Mouse (Mus musculus) kidney, embryonic 16.5 days (tissue): ENCODE results near the gene Heyl. TPM values are rescaled to one million over a fixed set of nuclear protein-coding genes. Genes with fewer than 3 reads are reported as not detected.

Experiments used
- ATAC-seq: fragments of 200-750 bp; cut with Nextera tagmentation; 2 replicates; pipeline ENCODE4 v1.8.0; 2017; ENCODE audit warnings: moderate TSS enrichment; ENCODE audit not compliant: low FRiP score, low TSS enrichment
- H3K27ac ChIP-seq: fragments of 300-500 bp; sonication (generic); 2 replicates; pipeline ENCODE4 v1.5.1; 2014; ENCODE audit warnings: low read length
- H3K27me3 ChIP-seq: fragments of 300-500 bp; sonication (generic); 2 replicates; pipeline ENCODE4 v1.6.1; 2014; ENCODE audit warnings: low read length, control low read depth, mixed read lengths; ENCODE audit not compliant: insufficient read depth
- H3K36me3 ChIP-seq: fragments of 300-500 bp; sonication (generic); 2 replicates; pipeline ENCODE4 v1.6.1; 2014; ENCODE audit warnings: low read length, control low read depth, mixed read lengths; ENCODE audit not compliant: insufficient read depth
- H3K4me1 ChIP-seq: fragments of 300-500 bp; sonication (generic); 2 replicates; pipeline ENCODE4 v1.6.1; 2014; ENCODE audit warnings: low read length, control low read depth, mixed read lengths; ENCODE audit not compliant: insufficient read depth
- H3K4me2 ChIP-seq: fragments of 300-500 bp; sonication (generic); replicated peaks from 2 replicates; pipeline ENCODE4 v1.6.1; 2014; ENCODE audit warnings: low read depth, low read length
- H3K4me3 ChIP-seq: fragments of 300-500 bp; sonication (generic); 2 replicates; pipeline ENCODE4 v1.5.1; 2014; ENCODE audit warnings: mild to moderate bottlenecking, low read length
- H3K9ac ChIP-seq: fragments of 300-500 bp; sonication (generic); replicated peaks from 2 replicates; pipeline ENCODE4 v1.6.1; 2014; ENCODE audit warnings: low read length
- H3K9me3 ChIP-seq: fragments of 300-500 bp; sonication (generic); 2 replicates; pipeline ENCODE4 v1.6.1; 2016; ENCODE audit warnings: low read length, control low read depth
- WGBS: fragments of 180-500 bp; shearing (Covaris S2); extraction: QIAGEN DNeasy Blood & Tissue Kit; methylation state at CpG from one replicate; pipeline ENCODE4 v1.1.7; 2014; 5-methylcytosine and 5-hydroxymethylcytosine counted together
- polyA plus RNA-seq: library from polyadenylated mRNA; unstranded; fragments of >200 nt; fragmentation: Nextera tagmentation; extraction: Ambion mirVana; gene quantifications from 2 replicates; pipeline ENCODE4 v1.2.1, GENCODE M21; 2015

The Heyl gene
- polyA plus RNA-seq, result 48.8 and 50.7 TPM in 2 replicates

DNA sequence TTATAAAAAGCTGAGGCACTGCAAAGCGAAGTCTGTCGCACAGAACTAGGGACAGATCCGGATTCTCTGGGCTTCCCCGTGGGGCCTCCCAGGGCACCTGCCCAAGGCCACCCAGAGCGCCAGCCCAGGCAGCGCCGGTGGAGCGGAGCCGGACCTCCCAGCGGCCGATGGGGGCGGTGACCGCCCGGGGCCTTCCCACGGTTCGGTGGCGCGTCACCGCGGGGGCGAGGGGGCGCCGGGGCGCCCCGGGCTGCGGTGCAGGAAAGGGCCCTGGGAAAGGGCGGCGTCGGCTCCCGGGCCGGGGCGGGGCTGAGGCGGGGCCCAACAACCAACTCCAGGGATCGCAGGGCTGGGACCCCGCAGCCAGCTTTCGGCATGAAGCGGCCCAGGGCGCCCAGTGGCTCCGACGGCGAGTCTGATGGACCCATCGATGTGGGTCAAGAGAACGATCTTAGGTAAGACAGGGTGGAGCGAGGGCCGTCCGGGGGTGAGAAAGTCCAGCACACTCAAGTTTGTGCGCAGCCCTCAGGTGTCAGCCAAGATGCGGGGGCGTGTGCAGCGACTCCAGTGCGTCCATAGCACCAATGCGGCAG lies at the start of gene Heyl:
Heyl (plus strand) TSS at position 65 of the 593 bp plus-strand sequence.
- no peaks in the 10 kb centered on the region for H3K9me3 ChIP-seq
- H3K4me2 ChIP-seq, result peak within 1 kb of the TSS; percentile 60
- H3K27me3 ChIP-seq, result no peaks in the 10 kb centered on the region
- peak within 1 kb of the TSS; percentile 51 for H3K4me3 ChIP-seq
- 2% methylated on average over 50 of the region's 52 CpGs for WGBS
- peaks cover 72% of the 10 kb centered on the region for H3K4me1 ChIP-seq
- peak within 1 kb of the TSS; percentile 88 for H3K27ac ChIP-seq
- no peaks in the 10 kb centered on the region for H3K36me3 ChIP-seq
- peak; percentile 92 for ATAC-seq
- peak within 1 kb of the TSS; percentile 63 for H3K9ac ChIP-seq

DNA sequence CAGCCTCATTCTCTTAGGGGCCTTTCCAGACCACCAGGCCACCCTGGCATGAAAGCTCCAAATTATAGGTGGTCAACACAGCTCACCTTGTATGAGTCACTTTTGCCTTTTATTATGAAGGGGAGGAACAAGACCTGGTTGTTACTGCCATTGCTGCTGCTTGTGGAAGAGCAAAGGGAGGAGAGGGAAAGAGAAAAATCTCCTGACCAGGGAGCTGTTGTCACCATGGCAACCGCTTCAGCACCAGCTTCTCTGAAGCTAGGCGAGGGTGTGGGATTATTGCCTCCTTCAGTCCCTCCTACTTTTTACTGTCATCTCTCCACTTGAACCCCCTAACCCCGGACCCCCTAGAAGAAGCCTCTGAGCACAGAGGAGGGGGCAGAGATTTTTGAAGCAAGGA lies 48.5 kb upstream of the Heyl start:
- Histone ChIP-seq H3K4me2 (no peak overlapping the region), H3K9ac (no peak overlapping the region), H3K9me3 (no peaks in the 10 kb centered on the region), H3K36me3 (no peaks in the 10 kb centered on the region), H3K27ac (no peak overlapping the region), H3K4me3 (no peak overlapping the region), H3K4me1 (peaks cover 14% of the 10 kb centered on the region), H3K27me3 (peaks cover 50% of the 10 kb centered on the region)
- ATAC-seq, result no peak
- 34% methylated on average over 3 of the region's 3 CpGs for WGBS

DNA sequence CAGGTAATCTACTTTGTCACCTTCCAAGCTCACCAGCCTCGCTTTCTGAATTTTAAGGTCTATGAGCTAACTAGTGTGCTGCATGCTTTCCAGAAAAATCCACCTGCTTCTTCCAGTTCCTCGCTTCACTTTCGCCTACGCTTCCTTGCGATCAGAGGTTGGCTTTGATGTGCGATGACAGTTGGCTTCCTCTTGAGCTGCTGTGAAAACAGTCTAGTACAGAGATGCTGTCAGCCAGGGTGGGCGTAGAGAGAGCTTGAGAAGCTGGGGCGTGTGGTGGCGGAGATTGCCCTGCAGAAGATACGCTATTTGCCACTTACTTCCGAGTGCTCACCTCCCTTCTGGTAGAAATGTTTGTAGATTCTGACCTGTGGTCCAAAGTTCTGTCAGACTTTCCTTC lies 41.0 kb upstream of the Heyl start:
- Histone ChIP-seq H3K27me3 (peaks cover 2% of the 10 kb centered on the region; the same call in 1 of the 2 replicates), H3K36me3 (no peaks in the 10 kb centered on the region), H3K9ac (no peak overlapping the region), H3K4me3 (no peak overlapping the region), H3K4me2 (no peak overlapping the region), H3K4me1 (no peaks in the 10 kb centered on the region), H3K9me3 (no peaks in the 10 kb centered on the region), H3K27ac (no peak overlapping the region)
- no peak for ATAC-seq
- WGBS, result 75% methylated on average over 11 of the region's 11 CpGs

DNA sequence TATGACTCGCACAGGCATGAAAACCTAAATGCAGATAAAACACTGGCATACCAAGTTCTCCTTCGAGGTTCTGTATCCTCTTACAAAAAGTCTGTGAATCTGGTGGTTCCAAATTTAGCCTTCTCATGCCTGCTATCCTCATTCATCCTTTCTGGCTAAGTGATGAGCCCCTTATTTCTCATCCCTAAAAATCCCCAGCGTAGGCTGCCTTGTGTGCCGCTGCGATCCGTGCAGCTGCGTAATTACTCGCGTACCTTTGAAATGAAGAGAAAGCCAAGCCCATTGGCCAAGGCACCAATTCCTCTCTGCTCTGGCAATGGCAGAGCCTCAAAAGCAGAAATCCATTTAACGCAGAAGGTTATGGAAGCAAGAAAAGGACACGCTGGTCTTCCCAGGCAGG lies 39.6 kb upstream of the Heyl start:
- no peak for ATAC-seq
- Histone ChIP-seq H3K9ac (no peak overlapping the region), H3K4me3 (no peak overlapping the region), H3K4me2 (no peak overlapping the region), H3K27me3 (peaks cover 2% of the 10 kb centered on the region; the same call in 1 of the 2 replicates), H3K9me3 (no peaks in the 10 kb centered on the region), H3K36me3 (no peaks in the 10 kb centered on the region), H3K4me1 (no peaks in the 10 kb centered on the region), H3K27ac (no peak overlapping the region)
- 90% methylated on average over 11 of the region's 11 CpGs for WGBS

DNA sequence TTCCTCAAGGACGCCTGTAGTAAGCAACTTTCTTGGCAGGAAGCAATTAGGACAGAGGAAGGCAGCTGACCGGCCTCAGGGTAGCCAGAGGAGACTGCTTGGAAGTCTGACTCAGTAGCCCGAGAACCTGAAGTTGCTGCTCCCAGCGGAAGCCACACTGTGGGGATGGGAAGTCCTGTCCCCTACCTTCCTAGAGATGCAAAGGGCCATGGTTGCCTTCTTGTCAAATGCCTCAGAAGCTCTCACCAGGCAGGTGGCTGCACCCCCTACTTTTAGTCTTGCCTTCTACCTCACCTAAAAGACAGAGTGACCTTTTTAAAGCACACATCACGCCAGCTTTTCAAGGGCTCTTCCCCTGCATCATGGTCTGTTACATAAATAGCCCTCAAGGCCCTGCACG lies 36.7 kb upstream of the Heyl start:
- WGBS, result 52% methylated on average over 6 of the region's 6 CpGs
- no peak overlapping the region for H3K27ac ChIP-seq
- H3K4me2 ChIP-seq, result no peak overlapping the region
- H3K4me1 ChIP-seq, result peaks cover 9% of the 10 kb centered on the region
- ATAC-seq, result no peak
- H3K9me3 ChIP-seq, result no peaks in the 10 kb centered on the region
- H3K36me3 ChIP-seq, result no peaks in the 10 kb centered on the region
- no peak overlapping the region for H3K9ac ChIP-seq
- H3K27me3 ChIP-seq, result peaks cover 17% of the 10 kb centered on the region
- H3K4me3 ChIP-seq, result no peak overlapping the region

DNA sequence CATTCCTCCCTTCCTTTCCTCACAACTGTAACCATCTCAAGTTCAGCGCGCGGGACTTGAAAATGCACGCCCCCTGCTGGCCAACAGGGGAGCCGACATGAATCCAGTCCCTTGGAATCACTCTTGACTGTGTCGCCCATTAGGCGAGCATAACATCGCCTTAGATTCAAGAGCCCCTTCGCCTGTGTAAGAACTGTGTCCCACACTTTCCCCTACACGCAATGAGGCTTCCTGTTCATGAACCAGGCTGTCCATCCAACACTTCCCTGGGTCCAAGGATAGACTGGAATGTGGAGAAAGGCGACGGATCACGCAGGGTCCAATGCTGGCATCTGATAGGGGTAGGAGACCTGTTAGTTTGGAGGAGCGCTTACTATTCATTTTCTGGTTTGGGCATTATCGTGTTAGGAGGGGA lies 32.6 kb upstream of the Heyl start:
- Histone ChIP-seq H3K27ac (no peak overlapping the region), H3K4me1 (peaks cover 14% of the 10 kb centered on the region), H3K4me2 (peak overlapping the region; percentile 87), H3K36me3 (no peaks in the 10 kb centered on the region), H3K9me3 (no peaks in the 10 kb centered on the region), H3K9ac (no peak overlapping the region), H3K4me3 (peak overlapping the region; percentile 49), H3K27me3 (peaks cover 28% of the 10 kb centered on the region)
- WGBS, result 1% methylated on average over 15 of the region's 15 CpGs
- peak; percentile 72 for ATAC-seq

DNA sequence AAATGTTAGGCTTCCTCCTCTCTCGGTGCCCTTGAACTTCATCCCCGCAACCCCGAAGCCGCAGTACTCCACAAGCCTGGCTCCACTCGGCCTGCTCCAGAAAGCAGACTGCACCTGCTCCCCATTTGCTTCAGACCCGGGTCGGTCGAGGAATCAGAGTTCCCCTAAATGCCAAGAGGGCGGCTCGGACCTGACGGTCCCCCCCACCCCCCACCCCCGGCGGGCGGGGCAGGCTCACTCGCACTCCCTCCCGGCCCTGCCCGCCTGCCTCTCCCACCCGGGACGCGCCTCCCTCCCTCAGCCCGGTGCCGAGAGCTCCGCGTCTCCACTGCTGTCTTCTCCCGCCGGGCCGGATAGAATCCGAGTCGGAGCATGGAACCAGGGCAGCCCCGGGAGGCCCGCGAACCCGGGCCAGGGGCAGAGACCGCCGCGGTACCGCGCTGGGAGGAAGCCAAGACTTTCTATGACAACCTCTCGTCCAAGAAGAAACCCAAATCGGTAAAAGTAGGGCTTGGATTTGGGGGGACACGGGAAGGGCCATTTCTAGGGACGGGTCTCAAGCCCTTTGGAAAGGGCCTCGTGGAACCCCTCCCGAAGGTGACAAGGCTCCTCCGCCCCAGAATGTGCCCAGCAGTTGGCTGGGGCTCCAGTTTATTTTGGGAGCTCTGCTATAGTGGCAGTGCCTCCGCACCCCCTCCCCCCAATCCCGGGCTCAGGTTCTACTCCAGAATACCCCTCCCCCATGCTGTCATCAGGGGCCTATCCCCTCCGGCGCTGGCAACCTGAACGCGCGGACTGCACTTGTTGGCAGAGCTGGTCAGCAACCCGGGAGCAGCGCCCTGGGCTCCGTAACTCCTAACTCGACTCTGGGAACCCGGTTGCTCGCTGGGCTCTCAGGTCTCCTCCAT lies 31.9 kb upstream of the Heyl start, which contains the start of gene Nt5c1a:
Nt5c1a (plus strand) TSS at position 319 of the 908 bp plus-strand sequence.
- under 1% methylated on average over 58 of the region's 58 CpGs for WGBS
- H3K9me3 ChIP-seq, result no peaks in the 10 kb centered on the region
- H3K27me3 ChIP-seq, result peaks cover 28% of the 10 kb centered on the region
- H3K4me1 ChIP-seq, result peaks cover 14% of the 10 kb centered on the region
- H3K4me3 ChIP-seq, result peak within 1 kb of the TSS; percentile 49
- ATAC-seq, result peak; percentile 55
- H3K9ac ChIP-seq, result peak within 1 kb of the TSS; percentile 58
- H3K4me2 ChIP-seq, result peak within 1 kb of the TSS; percentile 87
- H3K36me3 ChIP-seq, result no peaks in the 10 kb centered on the region
- H3K27ac ChIP-seq, result no peak within 1 kb of the TSS

DNA sequence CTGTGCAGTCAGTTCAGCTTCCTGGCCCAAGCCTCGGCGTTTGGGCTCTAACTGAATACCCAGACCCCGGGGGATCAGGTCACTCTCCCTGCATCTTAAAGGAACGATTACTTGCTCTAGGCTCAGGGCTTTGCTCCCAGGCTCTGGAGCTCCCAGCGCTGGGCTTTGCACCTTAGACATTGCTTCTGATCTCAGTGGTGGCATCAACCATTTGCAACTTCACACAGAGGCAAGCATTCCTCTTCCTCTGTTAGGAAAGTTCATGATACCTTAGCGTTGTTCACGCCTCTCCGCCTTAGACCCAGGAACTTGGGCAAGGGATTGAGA lies 31.3 kb upstream of the Heyl start:
- no peaks in the 10 kb centered on the region for H3K9me3 ChIP-seq
- H3K4me2 ChIP-seq, result peak overlapping the region; percentile 87
- ATAC-seq, result no peak
- H3K4me3 ChIP-seq, result peak overlapping the region; percentile 49
- WGBS, result 16% methylated on average over 8 of the region's 8 CpGs
- H3K4me1 ChIP-seq, result peaks cover 14% of the 10 kb centered on the region
- H3K27me3 ChIP-seq, result peaks cover 28% of the 10 kb centered on the region
- H3K27ac ChIP-seq, result no peak overlapping the region
- no peak overlapping the region for H3K9ac ChIP-seq
- H3K36me3 ChIP-seq, result no peaks in the 10 kb centered on the region

DNA sequence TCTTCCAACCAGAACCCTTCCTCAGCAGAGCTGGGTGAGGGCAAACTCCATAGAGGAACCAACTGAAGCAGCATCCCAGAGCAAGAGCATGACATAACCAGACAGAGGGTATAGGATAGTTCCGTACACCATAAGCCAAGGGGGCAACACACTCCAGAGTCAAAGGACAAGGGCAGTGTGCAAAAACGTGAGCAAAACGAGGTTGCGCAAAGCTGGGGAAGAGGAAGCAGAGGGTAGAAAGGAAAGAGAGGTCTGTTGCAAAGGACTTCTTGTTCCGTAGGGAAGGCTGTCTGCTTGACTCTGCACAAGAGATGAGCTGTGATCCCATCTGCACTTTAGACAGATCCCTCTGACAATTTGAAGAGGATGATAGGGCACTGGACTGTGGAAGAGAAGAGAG lies 26.0 kb upstream of the Heyl start:
- H3K9ac ChIP-seq, result no peak overlapping the region
- H3K4me3 ChIP-seq, result no peak overlapping the region
- no peak overlapping the region for H3K4me2 ChIP-seq
- no peaks in the 10 kb centered on the region for H3K9me3 ChIP-seq
- 78% methylated on average over 5 of the region's 5 CpGs for WGBS
- ATAC-seq, result no peak
- H3K36me3 ChIP-seq, result no peaks in the 10 kb centered on the region
- H3K4me1 ChIP-seq, result 0 out of 2 replicates have a peak, but pooled peaks cover 10% of the 10 kb centered on the region
- peaks cover 7% of the 10 kb centered on the region for H3K27me3 ChIP-seq
- H3K27ac ChIP-seq, result no peak overlapping the region

DNA sequence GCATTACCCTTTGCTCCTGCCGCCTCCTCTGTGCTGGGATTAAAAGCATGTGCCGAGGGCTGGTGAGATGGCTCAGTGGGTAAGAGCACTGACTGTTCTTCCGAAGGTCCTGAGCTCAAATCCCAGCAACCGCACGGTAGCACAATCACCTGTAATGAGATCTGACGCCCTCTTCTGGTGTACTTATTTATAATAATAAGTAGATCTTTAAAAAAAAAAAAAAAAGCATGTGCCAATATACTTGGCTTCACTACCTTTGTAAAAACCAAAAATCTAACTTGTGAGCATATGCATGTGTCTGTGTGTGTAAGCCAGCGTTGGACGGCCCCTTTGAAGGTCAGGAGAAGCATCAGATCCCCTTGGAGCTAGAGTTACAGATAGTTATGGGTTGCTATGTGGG lies 22.4 kb upstream of the Heyl start:
- no peak overlapping the region for H3K27ac ChIP-seq
- H3K9ac ChIP-seq, result no peak overlapping the region
- no peak for ATAC-seq
- no peak overlapping the region for H3K4me2 ChIP-seq
- 56% methylated on average over 8 of the region's 8 CpGs for WGBS
- no peaks in the 10 kb centered on the region for H3K36me3 ChIP-seq
- no peak overlapping the region for H3K4me3 ChIP-seq
- H3K4me1 ChIP-seq, result 0 out of 2 replicates have a peak, but pooled peaks cover 10% of the 10 kb centered on the region
- no peaks in the 10 kb centered on the region for H3K27me3 ChIP-seq
- H3K9me3 ChIP-seq, result no peaks in the 10 kb centered on the region
